Mouse (Mus musculus): ENCODE measurements around the gene Serhl.

GRCm38 (mm10) chr15:83118360-83118759, 29.1 kb downstream of the Serhl start:
- TF ChIP-seq CTCF (IDR thresholded peaks at IDR 0.05; ENCODE audit: control insufficient read depth, insufficient read depth, low read length) (no peak), POLR2A (IDR thresholded peaks at IDR 0.05; ENCODE audit: borderline replicate concordance, control insufficient read depth, low read depth, low read length) (no peak)

Measured in bone marrow, adult 2 months (tissue).